Mouse (Mus musculus) testis, adult 2 months (tissue): Measurements from ENCODE around the gene Nr5a1.

ENCODE experiments used
- CTCF ChIP-seq: fragments of 200-500 bp; IDR thresholded peaks from 2 replicates; pipeline ENCODE4 v1.5.1; 2012; ENCODE audit warnings: low read depth, mild to moderate bottlenecking, inconsistent platforms, low read length, moderate library complexity; ENCODE audit not compliant: control insufficient read depth, insufficient read depth, insufficient replicate concordance
- POLR2A ChIP-seq: fragments of 200-500 bp; IDR thresholded peaks from 2 replicates; pipeline ENCODE4 v1.6.1; 2012; ENCODE audit warnings: low read depth, mild to moderate bottlenecking, inconsistent platforms, low read length, moderate library complexity; ENCODE audit not compliant: control insufficient read depth

DNA sequence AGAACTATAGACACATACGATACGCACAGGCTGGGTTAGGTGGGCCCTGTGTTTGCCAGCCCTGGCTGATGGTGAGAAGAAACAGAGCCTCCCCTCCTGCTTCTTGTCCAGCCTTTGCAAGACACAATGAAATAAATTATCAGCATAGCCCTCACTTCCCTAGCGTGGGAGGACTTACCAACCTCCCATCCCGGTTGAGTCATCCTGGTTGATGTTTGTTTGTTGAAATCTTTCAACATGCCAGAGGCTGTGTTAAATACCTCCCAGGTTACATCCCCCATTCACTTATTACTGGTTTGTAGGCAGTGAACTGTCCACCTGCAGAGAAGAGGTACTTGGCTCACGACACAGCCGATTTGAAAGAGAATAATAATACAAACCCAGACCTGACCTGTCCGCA is 66.7 kb downstream of the Nr5a1 start:
- no peak for TF ChIP-seq CTCF
- TF ChIP-seq POLR2A: no peak
